Mouse (Mus musculus) forebrain, embryonic 11.5 days (tissue): ENCODE data around the gene Lmcd1. TPM values are rescaled to one million over a fixed set of nuclear protein-coding genes. Genes with fewer than 3 reads are reported as not detected.

Source experiments
- ATAC-seq: fragments of 200-750 bp; cut with Nextera tagmentation; replicated peaks from 2 replicates; pipeline ENCODE4 v1.8.0; 2017; ENCODE audit warnings: moderate TSS enrichment; ENCODE audit not compliant: low FRiP score
- DNase-seq: peaks from one replicate; pipeline ENCODE4 v3.0.0-alpha.2; 2017; ENCODE audit warnings: low spot score
- H3K27ac ChIP-seq: fragments of 300-500 bp; sonication (generic); 2 replicates; pipeline ENCODE4 v1.5.1; 2014; ENCODE audit warnings: low read depth, low read length
- H3K27me3 ChIP-seq: fragments of 300-500 bp; sonication (generic); 2 replicates; pipeline ENCODE4 v1.6.1; 2014; ENCODE audit warnings: mild to moderate bottlenecking, low read length, mixed read lengths; ENCODE audit not compliant: control insufficient read depth, insufficient read depth
- H3K36me3 ChIP-seq: fragments of 300-500 bp; sonication (generic); 2 replicates; pipeline ENCODE4 v1.6.1; 2014; ENCODE audit warnings: mild to moderate bottlenecking, low read length, moderate library complexity, mixed read lengths; ENCODE audit not compliant: control insufficient read depth, insufficient read depth
- H3K4me1 ChIP-seq: fragments of 300-500 bp; sonication (generic); replicated peaks from 2 replicates; pipeline ENCODE4 v1.6.1; 2014; ENCODE audit warnings: low read length, mixed read lengths; ENCODE audit not compliant: control insufficient read depth, insufficient read depth
- H3K4me2 ChIP-seq: fragments of 300-500 bp; sonication (generic); 2 replicates; pipeline ENCODE4 v1.6.1; 2014; ENCODE audit warnings: low read depth, mild to moderate bottlenecking, low read length, moderate library complexity, mixed read lengths; ENCODE audit not compliant: severe bottlenecking
- H3K4me3 ChIP-seq: fragments of 300-500 bp; sonication (generic); 2 replicates; pipeline ENCODE4 v1.5.1; 2014; ENCODE audit warnings: low read depth, low read length
- H3K9ac ChIP-seq: fragments of 300-500 bp; sonication (generic); 2 replicates; pipeline ENCODE4 v1.6.1; 2014; ENCODE audit warnings: low read length
- H3K9me3 ChIP-seq: fragments of 300-500 bp; sonication (generic); 2 replicates; pipeline ENCODE4 v1.6.1; 2016; ENCODE audit warnings: low read length, mixed read lengths; ENCODE audit not compliant: control insufficient read depth
- WGBS: fragments of 180-500 bp; shearing (Covaris S2); extraction: QIAGEN DNeasy Blood & Tissue Kit; methylation state at CpG from one replicate; pipeline ENCODE4 v1.1.7; 2014; 5-methylcytosine and 5-hydroxymethylcytosine counted together
- polyA plus RNA-seq: library from polyadenylated mRNA; unstranded; fragments of >200 nt; fragmentation: Nextera tagmentation; extraction: Ambion mirVana; gene quantifications from 2 replicates; pipeline ENCODE4 v1.2.1, GENCODE M21; 2014

Gene Lmcd1
- polyA plus RNA-seq, 1 experiment from 2014 or later, result 3.4 TPM

- H3K4me2 ChIP-seq, result no peak overlapping the region
- H3K36me3 ChIP-seq, result no peaks in the 10 kb centered on the region
- no peaks in the 10 kb centered on the region for H3K9me3 ChIP-seq
- no peaks in the 10 kb centered on the region for H3K27me3 ChIP-seq
- ATAC-seq (no peak), DNase-seq (no peak)
- 92% methylated on average over 4 of the region's 4 CpGs for WGBS
- no peak overlapping the region for H3K27ac ChIP-seq
- H3K4me3 ChIP-seq, result no peak overlapping the region
- H3K9ac ChIP-seq, result no peak overlapping the region
- H3K4me1 ChIP-seq, result no peaks in the 10 kb centered on the region
These were observed 76.9 kb downstream of the Lmcd1 start for GRCm38 (mm10) chr6:112350452-112350851.

- no peaks in the 10 kb centered on the region for H3K9me3 ChIP-seq
- H3K9ac ChIP-seq, result no peak overlapping the region
- no peaks in the 10 kb centered on the region for H3K36me3 ChIP-seq
- 94% methylated on average over 1 of the region's 1 CpGs for WGBS
- no peaks in the 10 kb centered on the region for H3K27me3 ChIP-seq
- DNase-seq, result no peak
- H3K27ac ChIP-seq, result no peak overlapping the region
- no peaks in the 10 kb centered on the region for H3K4me1 ChIP-seq
- no peak for ATAC-seq
- H3K4me2 ChIP-seq, result no peak overlapping the region
- no peak overlapping the region for H3K4me3 ChIP-seq
These were observed 85.8 kb downstream of the Lmcd1 start for GRCm38 (mm10) chr6:112359341-112359740.

DNA sequence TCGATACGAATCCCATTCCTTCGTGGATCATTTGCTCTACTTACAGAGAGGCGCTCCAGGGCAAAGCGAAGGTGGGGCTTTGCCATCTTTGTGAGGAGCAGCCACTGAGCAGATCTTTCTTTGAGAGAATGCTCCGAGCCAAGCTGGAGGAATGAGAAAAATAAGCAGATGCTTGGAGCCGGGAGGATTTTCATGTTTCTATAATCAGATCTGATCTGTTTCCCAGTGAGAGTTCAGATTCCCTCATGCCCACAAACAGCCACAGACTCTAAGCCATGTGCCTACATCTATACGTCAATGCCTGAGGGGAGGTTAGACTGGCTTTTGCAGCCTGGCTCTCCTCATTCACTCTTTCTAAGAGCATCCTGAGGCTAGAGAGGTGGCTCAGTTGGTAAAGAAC is 87.1 kb downstream of the Lmcd1 start:
- H3K4me2 ChIP-seq, result no peak overlapping the region
- no peak overlapping the region for H3K9ac ChIP-seq
- H3K9me3 ChIP-seq, result no peaks in the 10 kb centered on the region
- H3K36me3 ChIP-seq, result no peaks in the 10 kb centered on the region
- 86% methylated on average over 8 of the region's 8 CpGs for WGBS
- no peaks in the 10 kb centered on the region for H3K4me1 ChIP-seq
- H3K27ac ChIP-seq, result no peak overlapping the region
- no peak overlapping the region for H3K4me3 ChIP-seq
- no peak for DNase-seq
- no peaks in the 10 kb centered on the region for H3K27me3 ChIP-seq
- ATAC-seq, result no peak

- no peaks in the 10 kb centered on the region for H3K9me3 ChIP-seq
- H3K27me3 ChIP-seq, result no peaks in the 10 kb centered on the region
- H3K4me2 ChIP-seq, result no peak overlapping the region
- no peaks in the 10 kb centered on the region for H3K4me1 ChIP-seq
- peak; percentile 74 for DNase-seq
- no peak overlapping the region for H3K4me3 ChIP-seq
- H3K36me3 ChIP-seq, result no peaks in the 10 kb centered on the region
- H3K9ac ChIP-seq, result no peak overlapping the region
- ATAC-seq, result peak; percentile 75
- no peak overlapping the region for H3K27ac ChIP-seq
- WGBS, result 43% methylated on average over 6 of the region's 6 CpGs
These were observed 88.9 kb downstream of the Lmcd1 start for GRCm38 (mm10) chr6:112362349-112362958.

DNA sequence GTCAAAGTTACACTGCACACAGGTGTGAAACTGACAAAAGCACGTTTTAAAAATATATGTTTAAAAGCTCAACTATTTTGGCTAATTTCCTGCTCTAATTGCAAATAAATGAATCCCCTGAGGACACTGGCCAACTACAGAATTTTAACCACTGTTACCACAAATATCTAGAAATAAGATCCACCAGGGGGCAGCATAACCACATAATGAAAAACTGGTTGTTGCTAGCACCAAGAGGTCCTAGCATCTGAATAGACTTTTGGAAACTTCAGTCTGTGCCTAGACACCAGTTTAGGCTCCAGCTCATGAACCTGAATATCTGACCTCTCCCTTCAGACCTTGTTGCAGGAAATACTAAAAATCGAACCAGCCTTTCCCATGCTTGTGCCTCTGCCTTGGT is 91.0 kb downstream of the Lmcd1 start:
- DNase-seq (no peak), ATAC-seq (no peak)
- Histone ChIP-seq H3K27ac (no peak overlapping the region), H3K9ac (no peak overlapping the region), H3K27me3 (no peaks in the 10 kb centered on the region), H3K9me3 (no peaks in the 10 kb centered on the region), H3K4me2 (no peak overlapping the region), H3K4me1 (no peaks in the 10 kb centered on the region), H3K36me3 (no peaks in the 10 kb centered on the region), H3K4me3 (no peak overlapping the region)
- 47% methylated on average over 2 of the region's 2 CpGs for WGBS

DNA sequence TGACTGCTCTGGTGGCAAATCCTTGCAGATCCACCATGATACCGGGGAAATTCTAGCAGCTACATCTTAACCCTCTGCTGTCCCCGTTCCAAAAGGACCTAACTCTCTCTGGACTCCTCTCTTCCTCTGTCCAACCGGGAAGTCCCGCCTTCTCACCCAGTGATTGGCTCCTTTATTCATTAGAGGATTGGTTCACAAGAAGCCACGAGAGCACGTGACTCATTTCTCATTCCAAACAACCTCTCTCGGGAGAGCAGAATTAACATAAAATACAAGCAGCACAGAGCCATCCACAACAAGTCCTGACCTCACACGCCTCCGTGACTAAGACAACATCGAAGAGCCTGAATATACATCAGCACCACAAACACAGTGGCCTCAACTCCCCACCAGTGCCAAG is 91.7 kb downstream of the Lmcd1 start:
- Histone ChIP-seq H3K4me2 (no peak overlapping the region), H3K27me3 (no peaks in the 10 kb centered on the region), H3K27ac (no peak overlapping the region), H3K4me3 (no peak overlapping the region), H3K9ac (no peak overlapping the region), H3K4me1 (no peaks in the 10 kb centered on the region), H3K36me3 (no peaks in the 10 kb centered on the region), H3K9me3 (no peaks in the 10 kb centered on the region)
- WGBS, result 86% methylated on average over 10 of the region's 10 CpGs
- DNase-seq (no peak), ATAC-seq (no peak)

- Histone ChIP-seq H3K4me3 (no peak overlapping the region), H3K9me3 (no peaks in the 10 kb centered on the region), H3K36me3 (no peaks in the 10 kb centered on the region), H3K27me3 (no peaks in the 10 kb centered on the region), H3K9ac (no peak overlapping the region), H3K4me1 (no peaks in the 10 kb centered on the region), H3K27ac (no peak overlapping the region), H3K4me2 (no peak overlapping the region)
- ATAC-seq, result peak; percentile 58
- WGBS, result 47% methylated on average over 8 of the region's 8 CpGs
- DNase-seq, result no peak
These were observed 100.5 kb downstream of the Lmcd1 start for GRCm38 (mm10) chr6:112373886-112374585.

DNA sequence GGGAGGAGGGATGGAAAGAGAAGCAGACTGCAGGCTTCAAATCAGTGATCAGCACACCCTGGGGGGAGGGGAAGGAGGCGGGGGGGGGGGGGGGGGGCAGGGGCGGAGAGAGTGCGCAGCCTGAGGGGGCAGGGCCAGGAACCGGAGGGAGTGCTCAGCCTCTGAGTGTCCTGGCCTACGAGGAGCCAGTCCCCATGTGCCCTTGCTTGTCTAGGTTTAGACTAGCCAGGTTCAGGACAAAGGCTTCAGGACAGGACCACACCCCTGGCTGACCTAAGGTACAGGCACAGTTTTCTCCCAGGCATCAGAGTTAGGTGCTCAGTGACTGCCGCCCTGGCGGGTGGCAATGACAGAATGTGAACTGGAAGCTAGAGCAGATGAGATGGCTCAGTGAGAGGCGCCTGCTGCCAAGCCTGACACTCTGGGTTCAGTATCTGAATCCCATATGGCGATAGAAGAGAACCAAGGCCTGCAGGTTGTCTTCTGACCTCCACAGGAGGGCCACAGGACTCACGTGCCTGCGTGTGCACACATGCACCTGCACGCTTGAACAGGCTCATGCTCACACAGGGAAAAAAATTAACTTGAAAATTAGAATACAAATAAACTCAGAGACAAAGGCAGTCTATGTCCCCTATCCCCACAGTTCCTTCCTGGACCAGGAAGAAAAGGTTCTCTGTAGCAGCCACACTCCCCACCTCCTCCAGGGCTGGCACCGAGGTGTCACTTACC is 102.3 kb downstream of the Lmcd1 start:
- H3K4me1 ChIP-seq, result no peaks in the 10 kb centered on the region
- DNase-seq (no peak), ATAC-seq (no peak)
- WGBS, result 62% methylated on average over 11 of the region's 13 CpGs
- no peak overlapping the region for H3K4me2 ChIP-seq
- no peaks in the 10 kb centered on the region for H3K36me3 ChIP-seq
- H3K27ac ChIP-seq, result no peak overlapping the region
- no peak overlapping the region for H3K9ac ChIP-seq
- no peaks in the 10 kb centered on the region for H3K9me3 ChIP-seq
- H3K27me3 ChIP-seq, result no peaks in the 10 kb centered on the region
- H3K4me3 ChIP-seq, result no peak overlapping the region
